Mouse (Mus musculus): ENCODE results near the gene Zfp652. TPM values are rescaled to one million over a fixed set of nuclear protein-coding genes. Genes with fewer than 3 reads are reported as not detected.
"Not testable (repeated sequence)": the region's sequence is repeated elsewhere in the genome, so short reads cannot be mapped to it uniquely, and the experiment has no call there.

Zfp652 gene
- polyA plus RNA-seq, 1 experiment from 2014 or later, result 11.7 TPM

DNA sequence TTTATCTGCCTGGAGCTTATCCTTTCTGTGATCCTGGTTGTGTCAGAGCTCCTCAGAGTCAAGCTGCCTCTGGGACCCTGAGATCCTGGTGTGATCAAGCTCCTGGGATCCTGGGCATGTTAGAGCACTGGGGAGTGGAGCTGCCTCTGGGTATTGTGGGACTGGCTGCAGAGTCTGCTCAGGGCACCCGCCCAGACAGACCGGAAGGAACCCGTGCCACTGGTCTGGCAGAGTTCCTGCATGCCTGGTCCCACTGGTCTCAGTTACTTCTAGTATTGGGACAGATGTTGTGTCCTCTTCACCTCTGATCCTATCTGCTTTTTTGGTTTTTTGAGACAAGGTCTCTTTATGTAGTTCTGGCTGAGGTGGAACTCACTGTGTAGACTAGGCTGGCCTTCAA is 25.3 kb downstream of the Zfp652 start:
- ATAC-seq (ENCODE audit: insufficient number of reproducible peaks, insufficient read depth, low FRiP score, low read depth), result no peak
- Histone ChIP-seq H3K4me2 (replicated peaks; ENCODE audit: low read depth, low read length) (no peak overlapping the region), H3K9me3 (ENCODE audit: control insufficient read depth, low read depth, low read length) (no peaks in the 10 kb centered on the region), H3K4me1 (ENCODE audit: control insufficient read depth, insufficient read depth, low read length) (no peaks in the 10 kb centered on the region), H3K36me3 (ENCODE audit: control insufficient read depth, insufficient read depth, low read length) (no peaks in the 10 kb centered on the region), H3K27me3 (ENCODE audit: control insufficient read depth, insufficient read depth, low read length) (no peaks in the 10 kb centered on the region), H3K27ac (ENCODE audit: low read length) (no peak overlapping the region), H3K4me3 (ENCODE audit: low read depth, low read length) (no peak overlapping the region), H3K9ac (replicated peaks; ENCODE audit: low read depth, low read length) (no peak overlapping the region)
- WGBS, result 77% methylated on average over 3 of the region's 3 CpGs

DNA sequence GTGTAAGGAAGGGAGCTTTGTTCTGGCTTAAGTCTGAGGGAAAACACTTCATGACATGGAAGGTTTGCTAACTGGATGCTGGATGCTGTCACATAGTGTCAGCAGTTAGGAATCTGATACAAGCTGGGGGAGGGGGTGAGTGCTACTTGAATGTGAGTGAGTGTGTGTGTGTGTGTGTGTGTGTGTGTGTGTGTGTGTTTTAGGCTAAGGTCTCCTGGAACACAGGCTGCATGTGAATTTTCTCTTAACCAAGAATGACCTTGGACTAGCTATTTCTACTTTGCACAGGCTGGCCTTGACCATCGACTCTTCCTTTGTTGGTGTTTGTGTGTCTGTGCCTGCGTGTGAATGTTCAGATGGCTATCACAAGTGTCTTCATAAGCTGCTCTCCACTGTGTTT is 32.0 kb downstream of the Zfp652 start:
- no peaks in the 10 kb centered on the region for H3K9me3 ChIP-seq (ENCODE audit: control insufficient read depth, low read depth, low read length)
- H3K36me3 ChIP-seq (ENCODE audit: control insufficient read depth, insufficient read depth, low read length), result peaks cover 5% of the 10 kb centered on the region; the same call in 1 of the 2 replicates
- no peak for ATAC-seq (ENCODE audit: insufficient number of reproducible peaks, insufficient read depth, low FRiP score, low read depth)
- H3K4me1 ChIP-seq (ENCODE audit: control insufficient read depth, insufficient read depth, low read length), result 0 out of 2 replicates have a peak, but pooled peaks cover 5% of the 10 kb centered on the region
- WGBS, result 76% methylated on average over 2 of the region's 2 CpGs
- no peak overlapping the region for H3K27ac ChIP-seq (ENCODE audit: low read length)
- H3K27me3 ChIP-seq (ENCODE audit: control insufficient read depth, insufficient read depth, low read length), result no peaks in the 10 kb centered on the region
- H3K4me3 ChIP-seq (ENCODE audit: low read depth, low read length), result no peak overlapping the region
- H3K9ac ChIP-seq (replicated peaks; ENCODE audit: low read depth, low read length), result no peak overlapping the region
- no peak overlapping the region for H3K4me2 ChIP-seq (replicated peaks; ENCODE audit: low read depth, low read length)

DNA sequence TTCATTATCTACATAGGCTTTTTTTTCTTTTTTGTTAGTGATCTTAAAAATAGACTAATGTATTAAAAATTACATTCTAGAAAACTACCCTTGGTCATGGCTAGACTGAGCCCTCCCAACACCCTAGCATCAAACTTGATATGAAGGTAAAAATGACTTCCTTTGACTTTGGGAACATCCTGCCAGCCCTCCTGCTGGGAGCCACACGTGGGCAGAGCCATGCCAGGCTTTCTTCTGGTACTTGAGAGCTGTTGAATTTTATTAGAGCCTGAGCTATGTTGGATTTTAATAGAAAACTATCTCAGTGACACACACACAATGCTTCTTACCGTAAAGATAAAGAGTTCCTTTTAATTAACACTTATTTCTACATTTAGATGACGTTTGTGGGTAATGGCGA is 34.3 kb downstream of the Zfp652 start:
- Histone ChIP-seq H3K9ac (replicated peaks; ENCODE audit: low read depth, low read length) (no peak overlapping the region), H3K27me3 (ENCODE audit: control insufficient read depth, insufficient read depth, low read length) (no peaks in the 10 kb centered on the region), H3K9me3 (ENCODE audit: control insufficient read depth, low read depth, low read length) (no peaks in the 10 kb centered on the region), H3K27ac (ENCODE audit: low read length) (no peak overlapping the region), H3K4me2 (replicated peaks; ENCODE audit: low read depth, low read length) (no peak overlapping the region), H3K4me1 (ENCODE audit: control insufficient read depth, insufficient read depth, low read length) (0 out of 2 replicates have a peak, but pooled peaks cover 5% of the 10 kb centered on the region), H3K36me3 (ENCODE audit: control insufficient read depth, insufficient read depth, low read length) (peaks cover 13% of the 10 kb centered on the region; the same call in 1 of the 2 replicates), H3K4me3 (ENCODE audit: low read depth, low read length) (no peak overlapping the region)
- ATAC-seq (ENCODE audit: insufficient number of reproducible peaks, insufficient read depth, low FRiP score, low read depth), result no peak
- WGBS, result 84% methylated on average over 4 of the region's 4 CpGs

DNA sequence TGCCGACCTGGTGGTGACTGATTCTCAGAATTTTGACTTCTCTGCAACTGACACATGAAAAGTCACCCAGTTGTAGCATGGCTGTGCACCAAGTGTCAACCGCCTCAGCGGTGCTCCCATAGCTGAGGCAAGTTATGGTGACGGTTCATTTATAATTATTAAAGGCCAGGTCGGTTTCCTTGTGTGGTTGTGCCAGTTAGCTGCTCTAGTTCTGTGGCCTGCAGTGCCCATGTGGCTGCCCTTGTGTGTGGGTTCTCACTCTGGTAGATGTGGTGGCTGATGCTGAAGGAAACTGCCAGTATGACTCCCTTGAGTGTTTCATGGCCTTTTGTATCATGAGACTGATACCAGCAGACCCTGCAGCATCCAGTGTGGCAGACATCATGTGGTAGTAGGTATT is 35.9 kb downstream of the Zfp652 start:
- Histone ChIP-seq H3K4me1 (ENCODE audit: control insufficient read depth, insufficient read depth, low read length) (0 out of 2 replicates have a peak, but pooled peaks cover 5% of the 10 kb centered on the region), H3K27ac (ENCODE audit: low read length) (no peak overlapping the region), H3K9me3 (ENCODE audit: control insufficient read depth, low read depth, low read length) (no peaks in the 10 kb centered on the region), H3K4me3 (ENCODE audit: low read depth, low read length) (no peak overlapping the region), H3K9ac (replicated peaks; ENCODE audit: low read depth, low read length) (no peak overlapping the region), H3K4me2 (replicated peaks; ENCODE audit: low read depth, low read length) (no peak overlapping the region), H3K36me3 (ENCODE audit: control insufficient read depth, insufficient read depth, low read length) (peaks cover 20% of the 10 kb centered on the region), H3K27me3 (ENCODE audit: control insufficient read depth, insufficient read depth, low read length) (no peaks in the 10 kb centered on the region)
- no peak for ATAC-seq (ENCODE audit: insufficient number of reproducible peaks, insufficient read depth, low FRiP score, low read depth)
- WGBS, result 80% methylated on average over 5 of the region's 5 CpGs

DNA sequence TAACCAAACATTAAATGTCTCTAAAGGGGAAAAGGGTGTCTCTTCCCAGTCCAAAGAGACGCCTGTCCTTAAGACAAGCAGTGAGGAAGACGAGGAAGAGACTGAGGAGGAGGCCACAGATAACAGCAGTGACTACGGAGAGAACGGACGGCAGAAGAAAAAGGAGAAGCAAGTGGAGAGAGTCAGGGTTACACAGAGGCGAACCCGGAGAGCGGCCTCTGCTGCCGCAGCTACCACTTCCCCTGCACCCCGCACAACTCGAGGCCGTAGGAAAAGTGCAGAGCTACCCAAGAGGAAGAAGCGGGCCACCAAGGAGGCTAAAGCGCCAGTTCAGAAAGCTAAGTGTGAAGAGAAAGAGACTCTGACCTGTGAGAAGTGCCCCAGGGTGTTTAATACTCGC is 37.1 kb downstream of the Zfp652 start:
- Histone ChIP-seq H3K4me2 (replicated peaks; ENCODE audit: low read depth, low read length) (no peak overlapping the region), H3K9ac (replicated peaks; ENCODE audit: low read depth, low read length) (no peak overlapping the region), H3K36me3 (ENCODE audit: control insufficient read depth, insufficient read depth, low read length) (peaks cover 24% of the 10 kb centered on the region), H3K27ac (ENCODE audit: low read length) (no peak overlapping the region), H3K9me3 (ENCODE audit: control insufficient read depth, low read depth, low read length) (no peaks in the 10 kb centered on the region), H3K27me3 (ENCODE audit: control insufficient read depth, insufficient read depth, low read length) (no peaks in the 10 kb centered on the region), H3K4me1 (ENCODE audit: control insufficient read depth, insufficient read depth, low read length) (0 out of 2 replicates have a peak, but pooled peaks cover 5% of the 10 kb centered on the region), H3K4me3 (ENCODE audit: low read depth, low read length) (no peak overlapping the region)
- ATAC-seq (ENCODE audit: insufficient number of reproducible peaks, insufficient read depth, low FRiP score, low read depth), result no peak
- 86% methylated on average over 15 of the region's 15 CpGs for WGBS

DNA sequence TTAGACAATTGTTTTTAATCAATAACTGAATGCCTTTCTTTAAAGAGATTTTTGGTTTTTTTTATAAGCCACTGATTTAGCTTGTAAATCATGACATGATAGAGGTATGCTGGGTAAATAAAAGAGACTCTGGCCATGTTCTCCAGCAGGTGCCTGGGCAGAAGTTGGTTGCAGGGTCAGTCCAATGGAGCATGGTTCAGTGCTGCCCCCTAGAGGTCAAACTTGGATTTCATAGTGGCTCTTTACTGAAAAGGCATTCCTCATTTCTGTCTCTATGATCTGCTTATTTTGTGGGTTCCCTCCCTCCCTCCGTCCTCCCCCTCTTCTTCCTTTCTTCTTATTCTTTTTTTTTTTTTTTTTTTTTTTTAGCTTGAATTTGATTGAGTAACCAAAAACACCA is 38.5 kb downstream of the Zfp652 start:
- peaks cover 29% of the 10 kb centered on the region for H3K36me3 ChIP-seq (ENCODE audit: control insufficient read depth, insufficient read depth, low read length)
- ATAC-seq (ENCODE audit: insufficient number of reproducible peaks, insufficient read depth, low FRiP score, low read depth), result no peak

DNA sequence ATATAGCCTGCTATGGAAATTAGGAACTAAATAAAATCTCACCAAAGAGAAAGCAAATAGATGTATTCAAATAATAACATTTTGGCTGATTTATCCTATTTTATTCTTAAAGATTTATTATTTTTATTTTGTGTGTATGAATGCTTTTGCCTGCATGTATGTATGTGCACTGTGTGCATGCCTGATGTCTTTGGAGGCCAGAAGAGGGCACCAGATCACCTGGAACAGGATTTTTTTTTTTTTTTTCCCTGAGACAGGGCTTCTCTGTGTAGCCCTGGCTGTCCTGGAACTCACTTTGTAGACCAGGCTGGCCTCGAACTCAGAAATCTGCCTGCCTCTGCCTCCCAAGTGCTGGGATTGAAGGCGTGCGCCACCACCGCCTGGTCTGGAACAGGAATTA is 42.7 kb downstream of the Zfp652 start:
- H3K27ac ChIP-seq (ENCODE audit: low read length); H3K27me3 ChIP-seq (ENCODE audit: control insufficient read depth, insufficient read depth, low read length); H3K9ac ChIP-seq (replicated peaks; ENCODE audit: low read depth, low read length); H3K9me3 ChIP-seq (ENCODE audit: control insufficient read depth, low read depth, low read length); H3K4me3 ChIP-seq (ENCODE audit: low read depth, low read length); H3K4me2 ChIP-seq (replicated peaks; ENCODE audit: low read depth, low read length); H3K4me1 ChIP-seq (ENCODE audit: control insufficient read depth, insufficient read depth, low read length); ATAC-seq (ENCODE audit: insufficient number of reproducible peaks, insufficient read depth, low FRiP score, low read depth): not testable (repeated sequence)
- WGBS, result 95% methylated on average over 4 of the region's 4 CpGs
- peaks cover 21% of the 10 kb centered on the region for H3K36me3 ChIP-seq (ENCODE audit: control insufficient read depth, insufficient read depth, low read length)

More for the DNA sequence above, 38.5 kb downstream of the Zfp652 start:
- Histone ChIP-seq H3K27ac (ENCODE audit: low read length) (no peak overlapping the region), H3K27me3 (ENCODE audit: control insufficient read depth, insufficient read depth, low read length) (no peaks in the 10 kb centered on the region), H3K4me3 (ENCODE audit: low read depth, low read length) (no peak overlapping the region), H3K9ac (replicated peaks; ENCODE audit: low read depth, low read length) (no peak overlapping the region), H3K4me2 (replicated peaks; ENCODE audit: low read depth, low read length) (no peak overlapping the region), H3K4me1 (ENCODE audit: control insufficient read depth, insufficient read depth, low read length) (no peaks in the 10 kb centered on the region), H3K9me3 (ENCODE audit: control insufficient read depth, low read depth, low read length) (no peaks in the 10 kb centered on the region)
- WGBS, result 27% methylated on average over 1 of the region's 1 CpGs

DNA sequence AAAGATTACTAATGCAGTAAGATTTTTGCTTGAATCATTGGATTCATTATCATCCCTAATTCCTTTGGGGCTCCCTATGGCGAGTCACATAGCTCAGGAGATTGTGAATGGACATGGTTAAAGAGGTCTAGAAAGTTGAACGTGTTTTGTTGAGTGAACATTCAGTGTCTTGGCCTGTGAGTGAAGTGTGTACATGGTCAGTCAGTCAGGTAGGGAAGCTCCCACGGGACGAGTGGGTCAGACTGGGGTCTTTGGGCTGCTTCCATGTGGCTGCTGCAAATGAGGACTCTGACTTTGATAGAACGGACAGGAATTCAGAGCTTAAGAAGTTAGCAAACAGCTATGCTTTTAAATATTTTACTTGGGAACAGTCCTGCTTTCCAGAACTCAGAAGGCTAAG is 48.0 kb downstream of the Zfp652 start:
- H3K9ac ChIP-seq (replicated peaks; ENCODE audit: low read depth, low read length), result no peak overlapping the region
- no peaks in the 10 kb centered on the region for H3K9me3 ChIP-seq (ENCODE audit: control insufficient read depth, low read depth, low read length)
- peaks cover 8% of the 10 kb centered on the region; the same call in 1 of the 2 replicates for H3K36me3 ChIP-seq (ENCODE audit: control insufficient read depth, insufficient read depth, low read length)
- H3K27me3 ChIP-seq (ENCODE audit: control insufficient read depth, insufficient read depth, low read length), result no peaks in the 10 kb centered on the region
- H3K4me2 ChIP-seq (replicated peaks; ENCODE audit: low read depth, low read length), result no peak overlapping the region
- H3K27ac ChIP-seq (ENCODE audit: low read length), result no peak overlapping the region
- WGBS, result 93% methylated on average over 5 of the region's 5 CpGs
- 0 out of 2 replicates have a peak, but pooled peaks cover 3% of the 10 kb centered on the region for H3K4me1 ChIP-seq (ENCODE audit: control insufficient read depth, insufficient read depth, low read length)
- no peak for ATAC-seq (ENCODE audit: insufficient number of reproducible peaks, insufficient read depth, low FRiP score, low read depth)
- no peak overlapping the region for H3K4me3 ChIP-seq (ENCODE audit: low read depth, low read length)

DNA sequence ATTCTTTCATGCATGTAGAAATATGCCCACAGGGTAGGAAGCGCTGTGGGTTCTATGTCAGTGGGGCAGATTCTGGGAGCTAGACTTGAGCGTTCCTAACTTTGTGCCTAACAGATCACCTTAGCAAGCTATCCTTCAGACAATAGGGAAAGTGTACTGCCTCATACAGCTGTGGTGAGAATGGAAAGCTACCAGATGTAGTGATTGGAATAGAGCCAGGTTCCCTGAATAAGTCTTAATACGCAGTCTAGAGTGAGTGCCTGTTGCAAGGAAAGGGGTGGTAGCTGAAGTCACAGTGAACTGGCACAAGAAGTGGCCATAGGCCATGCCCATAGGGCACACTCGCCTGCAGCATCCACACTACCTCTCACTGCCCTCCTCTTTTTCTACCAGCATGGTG is 50.5 kb downstream of the Zfp652 start:
- no peak for ATAC-seq (ENCODE audit: insufficient number of reproducible peaks, insufficient read depth, low FRiP score, low read depth)
- no peak overlapping the region for H3K4me2 ChIP-seq (replicated peaks; ENCODE audit: low read depth, low read length)
- WGBS, result 81% methylated on average over 4 of the region's 4 CpGs

More for the DNA sequence above, 50.5 kb downstream of the Zfp652 start:
- Histone ChIP-seq H3K4me1 (ENCODE audit: control insufficient read depth, insufficient read depth, low read length) (0 out of 2 replicates have a peak, but pooled peaks cover 3% of the 10 kb centered on the region), H3K9me3 (ENCODE audit: control insufficient read depth, low read depth, low read length) (no peaks in the 10 kb centered on the region), H3K36me3 (ENCODE audit: control insufficient read depth, insufficient read depth, low read length) (peaks cover 6% of the 10 kb centered on the region; the same call in 1 of the 2 replicates), H3K27me3 (ENCODE audit: control insufficient read depth, insufficient read depth, low read length) (no peaks in the 10 kb centered on the region), H3K9ac (replicated peaks; ENCODE audit: low read depth, low read length) (no peak overlapping the region), H3K27ac (ENCODE audit: low read length) (no peak overlapping the region), H3K4me3 (ENCODE audit: low read depth, low read length) (no peak overlapping the region)
